Mouse (Mus musculus) lung, embryonic 16.5 days (tissue): ENCODE data around the gene Dpf1. TPM values are rescaled to one million over a fixed set of nuclear protein-coding genes. Genes with fewer than 3 reads are reported as not detected.
A peak's percentile ranks its signal among the peaks of the same experiment; 100 is the strongest.

ENCODE experiments used
- ATAC-seq: fragments of 200-750 bp; cut with Nextera tagmentation; 2 replicates; pipeline ENCODE4 v1.8.0; 2017; ENCODE audit warnings: low read depth, mild to moderate bottlenecking, moderate library complexity
- H3K27ac ChIP-seq: fragments of 300-500 bp; sonication (generic); 2 replicates; pipeline ENCODE4 v1.5.1; 2014; ENCODE audit warnings: mild to moderate bottlenecking, control low read depth, low read length
- H3K27me3 ChIP-seq: fragments of 300-500 bp; sonication (generic); 2 replicates; pipeline ENCODE4 v1.6.1; 2014; ENCODE audit warnings: low read depth, low read length, mixed read lengths; ENCODE audit not compliant: control insufficient read depth, insufficient read depth
- H3K36me3 ChIP-seq: fragments of 300-500 bp; sonication (generic); 2 replicates; pipeline ENCODE4 v1.6.1; 2014; ENCODE audit warnings: low read length; ENCODE audit not compliant: control insufficient read depth, insufficient read depth
- H3K4me1 ChIP-seq: fragments of 300-500 bp; sonication (generic); replicated peaks from 2 replicates; pipeline ENCODE4 v1.6.1; 2014; ENCODE audit warnings: low read length, mixed read lengths; ENCODE audit not compliant: control insufficient read depth, insufficient read depth
- H3K4me2 ChIP-seq: fragments of 300-500 bp; sonication (generic); 2 replicates; pipeline ENCODE4 v1.6.1; 2014; ENCODE audit warnings: low read depth, low read length, control low read depth
- H3K4me3 ChIP-seq: fragments of 300-500 bp; sonication (generic); 2 replicates; pipeline ENCODE4 v1.5.1; 2014; ENCODE audit warnings: mild to moderate bottlenecking, low read length, control low read depth
- H3K9ac ChIP-seq: fragments of 300-500 bp; sonication (generic); 2 replicates; pipeline ENCODE4 v1.6.1; 2014; ENCODE audit warnings: low read length, control low read depth
- H3K9me3 ChIP-seq: fragments of 300-500 bp; sonication (generic); 2 replicates; pipeline ENCODE4 v1.6.1; 2016; ENCODE audit warnings: low read length; ENCODE audit not compliant: control insufficient read depth
- WGBS: fragments of 180-500 bp; shearing (Covaris S2); extraction: QIAGEN DNeasy Blood & Tissue Kit; methylation state at CpG from one replicate; pipeline ENCODE4 v1.1.7; 2014; 5-methylcytosine and 5-hydroxymethylcytosine counted together
- polyA plus RNA-seq: library from polyadenylated mRNA; unstranded; fragments of >200 nt; fragmentation: Nextera tagmentation; extraction: Ambion mirVana; gene quantifications from 2 replicates; pipeline ENCODE4 v1.2.1, GENCODE M21; 2015

Dpf1 gene
- polyA plus RNA-seq, 1 experiment from 2014 or later: 8.7 TPM

- Histone ChIP-seq H3K27ac (peak overlapping the region; percentile 85), H3K4me2 (0 out of 2 replicates have a peak overlapping the region, but pooled peaks have one; percentile 82), H3K9me3 (no peaks in the 10 kb centered on the region), H3K36me3 (no peaks in the 10 kb centered on the region; the same call in 1 of the 2 replicates), H3K9ac (peak overlapping the region; percentile 4), H3K4me3 (no peak overlapping the region), H3K27me3 (no peaks in the 10 kb centered on the region), H3K4me1 (peaks cover 23% of the 10 kb centered on the region)
- peak; percentile 50 for ATAC-seq
- WGBS: 30% methylated on average over 19 of the region's 19 CpGs
Observed at GRCm38 (mm10) chr7:29293131-29294065, 10.4 kb upstream of the Dpf1 start.

- no peak overlapping the region for H3K9ac ChIP-seq
- peak overlapping the region; percentile 85 for H3K27ac ChIP-seq
- no peaks in the 10 kb centered on the region for H3K27me3 ChIP-seq
- H3K36me3 ChIP-seq: no peaks in the 10 kb centered on the region; the same call in 1 of the 2 replicates
- ATAC-seq: no peak
- H3K4me1 ChIP-seq: peaks cover 19% of the 10 kb centered on the region
- 70% methylated on average over 13 of the region's 13 CpGs for WGBS
- no peak overlapping the region for H3K4me2 ChIP-seq
- H3K4me3 ChIP-seq: no peak overlapping the region
- H3K9me3 ChIP-seq: no peaks in the 10 kb centered on the region
Observed at GRCm38 (mm10) chr7:29294111-29294761, 9.5 kb upstream of the Dpf1 start.

- Histone ChIP-seq H3K9ac (no peak overlapping the region), H3K27ac (peak overlapping the region; percentile 42)
Observed at GRCm38 (mm10) chr7:29295861-29296647, 7.7 kb upstream of the Dpf1 start.

GRCm38 (mm10) chr7:29296998-29297397 lies 6.8 kb upstream of the Dpf1 start:
- Histone ChIP-seq H3K4me1 (peaks cover 16% of the 10 kb centered on the region), H3K9ac (no peak overlapping the region), H3K4me3 (no peak overlapping the region), H3K27me3 (no peaks in the 10 kb centered on the region), H3K9me3 (no peaks in the 10 kb centered on the region), H3K36me3 (no peaks in the 10 kb centered on the region; the same call in 1 of the 2 replicates), H3K27ac (no peak overlapping the region), H3K4me2 (no peak overlapping the region)
- 11% methylated on average over 10 of the region's 10 CpGs for WGBS
- no peak for ATAC-seq

More at GRCm38 (mm10) chr7:29295861-29296647, 7.7 kb upstream of the Dpf1 start:
- no peak for ATAC-seq
- WGBS: 67% methylated on average over 24 of the region's 24 CpGs
- H3K9me3 ChIP-seq: no peaks in the 10 kb centered on the region
- H3K27me3 ChIP-seq: no peaks in the 10 kb centered on the region
- no peak overlapping the region for H3K4me3 ChIP-seq
- H3K4me2 ChIP-seq: no peak overlapping the region
- peaks cover 19% of the 10 kb centered on the region for H3K4me1 ChIP-seq
- no peaks in the 10 kb centered on the region; the same call in 1 of the 2 replicates for H3K36me3 ChIP-seq

GRCm38 (mm10) chr7:29301127-29301566 lies 2.6 kb upstream of the Dpf1 start:
- Histone ChIP-seq H3K4me1 (peaks cover 22% of the 10 kb centered on the region), H3K4me2 (no peak overlapping the region), H3K27ac (no peak overlapping the region), H3K9me3 (no peaks in the 10 kb centered on the region), H3K4me3 (no peak overlapping the region), H3K27me3 (peaks cover 17% of the 10 kb centered on the region), H3K36me3 (no peaks in the 10 kb centered on the region), H3K9ac (no peak overlapping the region)
- WGBS: 1% methylated on average over 7 of the region's 7 CpGs
- ATAC-seq: no peak

GRCm38 (mm10) chr7:29302641-29303040 lies 1.1 kb upstream of the Dpf1 start:
- no peak for ATAC-seq
- H3K4me3 ChIP-seq: no peak overlapping the region
- no peak overlapping the region for H3K27ac ChIP-seq
- H3K4me1 ChIP-seq: peaks cover 31% of the 10 kb centered on the region
- H3K9me3 ChIP-seq: no peaks in the 10 kb centered on the region
- peaks cover 17% of the 10 kb centered on the region for H3K27me3 ChIP-seq
- H3K4me2 ChIP-seq: no peak overlapping the region
- H3K36me3 ChIP-seq: no peaks in the 10 kb centered on the region
- no peak overlapping the region for H3K9ac ChIP-seq
- WGBS: 68% methylated on average over 7 of the region's 7 CpGs

- Histone ChIP-seq H3K9ac (peak overlapping the region; percentile 65), H3K4me3 (peak overlapping the region; percentile 63), H3K27me3 (peaks cover 20% of the 10 kb centered on the region), H3K4me2 (peak overlapping the region; percentile 96), H3K4me1 (peaks cover 46% of the 10 kb centered on the region), H3K36me3 (no peaks in the 10 kb centered on the region), H3K9me3 (no peaks in the 10 kb centered on the region), H3K27ac (no peak overlapping the region)
- ATAC-seq: no peak
- under 1% methylated on average over 44 of the region's 48 CpGs for WGBS
Observed at GRCm38 (mm10) chr7:29304463-29305262, 912 bp downstream of the Dpf1 start.

- H3K4me2 ChIP-seq: peak overlapping the region; percentile 96
- no peaks in the 10 kb centered on the region for H3K9me3 ChIP-seq
- peak overlapping the region; percentile 65 for H3K9ac ChIP-seq
- ATAC-seq: no peak
- H3K36me3 ChIP-seq: no peaks in the 10 kb centered on the region
- H3K4me1 ChIP-seq: peaks cover 48% of the 10 kb centered on the region
- H3K27me3 ChIP-seq: peaks cover 20% of the 10 kb centered on the region
- no peak overlapping the region for H3K27ac ChIP-seq
- WGBS: 30% methylated on average over 9 of the region's 9 CpGs
- peak overlapping the region; percentile 63 for H3K4me3 ChIP-seq
Observed at GRCm38 (mm10) chr7:29305263-29305988, 1.7 kb downstream of the Dpf1 start.
